Mouse (Mus musculus): Measurements from ENCODE around the gene Mrpl40.

Mrpl40 gene

GRCm38 (mm10) chr16:18829102-18829501 lies 47.6 kb downstream of the Mrpl40 start:
- no peak for DNase-seq (ENCODE audit: low spot score in 2 of 2)

GRCm38 (mm10) chr16:18828630-18829029 lies 48.0 kb downstream of the Mrpl40 start:
- DNase-seq (ENCODE audit: low spot score in 2 of 2), result no peak

GRCm38 (mm10) chr16:18822925-18823324 lies 53.7 kb downstream of the Mrpl40 start:
- DNase-seq (ENCODE audit: low spot score in 2 of 2), result no peak

- no peak for DNase-seq (ENCODE audit: low spot score in 2 of 2)
These were observed 54.3 kb downstream of the Mrpl40 start for GRCm38 (mm10) chr16:18822356-18822755.
